Mouse (Mus musculus): Measurements from ENCODE around the gene Pigv. TPM values are rescaled to one million over a fixed set of nuclear protein-coding genes. Genes with fewer than 3 reads are reported as not detected.

Gene Pigv
- polyA plus RNA-seq, 1 experiment from 2014 or later, result 14.5 TPM

GRCm38 (mm10) chr4:133687126-133687525 is 14.7 kb upstream of the Pigv start:
- Histone ChIP-seq H3K27ac (no peak overlapping the region), H3K36me3 (peaks cover 100% of the 10 kb centered on the region), H3K4me1 (replicated peaks) (no peaks in the 10 kb centered on the region), H3K9me3 (no peaks in the 10 kb centered on the region), H3K4me3 (no peak overlapping the region), H3K27me3 (ENCODE audit: insufficient read depth, poor library complexity, severe bottlenecking) (no peaks in the 10 kb centered on the region)
- no peak for DNase-seq (ENCODE audit: low spot score)
- WGBS, result 90% methylated on average over 5 of the region's 5 CpGs

DNA sequence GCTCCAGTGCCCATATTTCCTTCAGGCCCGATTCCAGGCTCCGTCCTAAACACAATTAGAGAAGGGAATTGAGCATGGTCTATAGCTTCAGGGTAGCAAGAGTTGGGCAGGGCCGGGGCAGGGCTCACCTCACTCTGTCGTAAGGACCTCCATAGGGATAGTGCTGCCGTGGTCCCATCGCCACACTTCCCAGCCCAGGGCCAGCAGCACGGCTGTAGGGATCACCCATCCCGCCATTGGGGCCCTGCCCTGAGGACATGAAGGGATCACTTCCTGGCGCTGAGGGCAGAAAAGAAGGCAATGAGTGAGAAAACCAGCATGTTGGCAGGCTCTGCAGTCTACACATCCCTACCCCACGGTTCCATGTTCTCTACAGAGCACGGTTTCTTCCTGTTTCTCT is 14.1 kb upstream of the Pigv start:
- DNase-seq (ENCODE audit: low spot score), result no peak
- H3K27me3 ChIP-seq (ENCODE audit: insufficient read depth, poor library complexity, severe bottlenecking), result no peaks in the 10 kb centered on the region
- WGBS, result 91% methylated on average over 11 of the region's 11 CpGs
- no peaks in the 10 kb centered on the region for H3K4me1 ChIP-seq (replicated peaks)
- H3K36me3 ChIP-seq, result peaks cover 100% of the 10 kb centered on the region
- no peak overlapping the region for H3K27ac ChIP-seq
- H3K4me3 ChIP-seq, result no peak overlapping the region
- no peaks in the 10 kb centered on the region for H3K9me3 ChIP-seq

DNA sequence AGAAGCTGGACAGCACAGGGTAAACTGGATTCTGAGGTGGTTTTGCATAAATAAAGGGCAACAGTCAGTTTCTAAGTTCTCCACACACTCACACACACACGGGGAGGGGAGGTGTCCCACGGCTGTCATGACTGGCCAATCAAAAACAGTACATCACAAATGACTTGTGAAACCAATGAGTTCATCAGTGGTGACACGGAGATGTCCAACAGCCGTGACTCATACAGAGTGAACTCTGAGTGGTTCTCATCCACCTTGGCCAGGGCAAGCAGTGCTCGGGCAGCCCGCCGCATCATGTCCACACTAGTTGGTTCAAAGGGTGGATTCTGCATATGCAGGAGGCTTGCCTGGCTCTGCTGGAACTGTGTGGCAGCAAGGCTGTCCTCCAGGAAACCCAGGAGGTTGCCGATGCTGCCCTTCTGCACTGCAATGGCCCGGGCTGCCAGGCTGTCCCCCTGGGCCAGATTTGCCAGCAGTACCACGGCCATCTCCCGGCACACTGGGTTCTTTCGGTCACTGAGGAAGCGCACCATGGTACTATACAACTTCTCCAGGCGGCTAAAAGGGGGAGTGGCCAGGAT is 7.8 kb upstream of the Pigv start:
- WGBS, result 91% methylated on average over 14 of the region's 14 CpGs
- peaks cover 26% of the 10 kb centered on the region for H3K4me1 ChIP-seq (replicated peaks)
- no peaks in the 10 kb centered on the region for H3K27me3 ChIP-seq (ENCODE audit: insufficient read depth, poor library complexity, severe bottlenecking)
- H3K27ac ChIP-seq, result no peak overlapping the region
- H3K9me3 ChIP-seq, result no peaks in the 10 kb centered on the region
- H3K4me3 ChIP-seq, result no peak overlapping the region
- no peak for DNase-seq (ENCODE audit: low spot score)
- peaks cover 80% of the 10 kb centered on the region for H3K36me3 ChIP-seq

DNA sequence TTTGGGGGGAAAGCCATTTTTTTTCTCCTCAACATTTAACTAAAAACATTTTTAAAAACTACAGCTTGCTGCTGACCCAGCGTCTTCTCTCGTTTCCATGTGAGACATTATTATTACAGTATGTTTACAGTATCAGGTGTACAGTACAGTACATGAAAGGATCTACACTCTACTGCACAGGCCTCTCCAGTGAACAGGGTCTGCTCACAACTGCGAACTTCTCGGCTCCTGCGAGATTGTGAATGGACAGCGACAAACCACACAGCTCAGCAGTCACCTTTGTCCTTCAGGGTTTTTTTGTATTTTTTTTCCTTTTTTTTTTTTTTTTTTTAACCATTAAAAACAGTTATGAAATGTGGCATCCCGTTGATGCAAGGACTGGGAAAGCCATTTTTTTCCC is 7.2 kb upstream of the Pigv start:
- peaks cover 73% of the 10 kb centered on the region for H3K36me3 ChIP-seq
- WGBS, result 93% methylated on average over 7 of the region's 7 CpGs
- DNase-seq (ENCODE audit: low spot score), result no peak
- H3K27ac ChIP-seq, result no peak overlapping the region
- no peaks in the 10 kb centered on the region for H3K27me3 ChIP-seq (ENCODE audit: insufficient read depth, poor library complexity, severe bottlenecking)
- H3K4me3 ChIP-seq, result no peak overlapping the region
- peaks cover 33% of the 10 kb centered on the region for H3K4me1 ChIP-seq (replicated peaks)
- H3K9me3 ChIP-seq, result no peaks in the 10 kb centered on the region

GRCm38 (mm10) chr4:133677266-133677665 is 4.8 kb upstream of the Pigv start:
- H3K36me3 ChIP-seq, result peaks cover 49% of the 10 kb centered on the region
- no peak overlapping the region for H3K27ac ChIP-seq
- no peak overlapping the region for H3K4me3 ChIP-seq
- H3K27me3 ChIP-seq (ENCODE audit: insufficient read depth, poor library complexity, severe bottlenecking), result no peaks in the 10 kb centered on the region
- H3K9me3 ChIP-seq, result no peaks in the 10 kb centered on the region
- H3K4me1 ChIP-seq (replicated peaks), result peaks cover 55% of the 10 kb centered on the region
- WGBS, result 80% methylated on average over 7 of the region's 7 CpGs
- no peak for DNase-seq (ENCODE audit: low spot score)

DNA sequence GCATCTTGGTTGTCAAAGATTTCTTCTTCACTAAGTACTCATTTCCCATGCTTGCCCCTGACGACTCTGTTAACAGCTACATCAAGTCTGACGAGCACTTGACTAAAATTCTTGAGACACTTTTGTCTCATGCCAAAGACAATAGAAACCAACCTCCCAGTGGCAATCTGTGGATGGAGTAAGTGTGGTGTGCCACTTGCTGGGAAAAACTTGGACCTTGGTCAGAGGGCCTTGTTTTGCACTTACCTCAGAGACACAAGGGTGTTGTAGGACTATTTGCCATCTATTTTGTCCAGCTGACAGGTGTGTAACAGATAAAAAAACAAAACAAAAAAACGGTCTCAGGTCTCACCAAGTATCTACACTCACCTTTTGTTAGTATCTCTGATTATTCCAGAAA is 3.7 kb upstream of the Pigv start:
- DNase-seq (ENCODE audit: low spot score), result no peak
- no peaks in the 10 kb centered on the region for H3K27me3 ChIP-seq (ENCODE audit: insufficient read depth, poor library complexity, severe bottlenecking)
- H3K4me3 ChIP-seq, result 0 out of 2 replicates have a peak overlapping the region, but pooled peaks have one; percentile 18
- H3K36me3 ChIP-seq, result peaks cover 39% of the 10 kb centered on the region
- H3K27ac ChIP-seq, result peak overlapping the region; percentile 62
- H3K4me1 ChIP-seq (replicated peaks), result peaks cover 65% of the 10 kb centered on the region
- no peaks in the 10 kb centered on the region for H3K9me3 ChIP-seq
- 33% methylated on average over 3 of the region's 3 CpGs for WGBS

DNA sequence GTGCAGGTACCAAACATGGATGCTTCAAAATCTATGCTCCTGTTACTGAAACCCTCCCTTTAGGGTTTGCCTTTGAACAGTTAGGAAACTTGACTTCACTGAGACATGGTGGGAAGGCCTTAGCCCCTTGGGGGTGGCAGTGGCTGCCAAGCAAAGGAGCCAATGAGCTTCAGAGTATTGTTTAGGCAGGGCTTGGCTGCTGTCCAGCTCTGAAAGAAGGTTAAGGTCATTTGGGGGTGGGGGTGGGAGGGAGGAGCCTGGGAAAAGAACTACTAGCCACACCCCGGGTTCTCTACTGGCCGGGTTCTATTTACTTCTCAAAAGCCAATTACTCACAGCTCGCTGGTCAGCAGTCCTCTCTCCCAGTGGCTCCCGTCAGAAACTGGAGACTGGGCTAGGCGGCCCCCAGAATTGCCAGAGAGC is 3.2 kb upstream of the Pigv start:
- peak; percentile 78 for DNase-seq (ENCODE audit: low spot score)
- Histone ChIP-seq H3K27me3 (ENCODE audit: insufficient read depth, poor library complexity, severe bottlenecking) (no peaks in the 10 kb centered on the region), H3K27ac (peak overlapping the region; percentile 62), H3K36me3 (peaks cover 33% of the 10 kb centered on the region), H3K9me3 (no peaks in the 10 kb centered on the region), H3K4me3 (peak overlapping the region; percentile 18; the same call in 1 of the 2 replicates), H3K4me1 (replicated peaks) (peaks cover 71% of the 10 kb centered on the region)
- 3% methylated on average over 5 of the region's 5 CpGs for WGBS

DNA sequence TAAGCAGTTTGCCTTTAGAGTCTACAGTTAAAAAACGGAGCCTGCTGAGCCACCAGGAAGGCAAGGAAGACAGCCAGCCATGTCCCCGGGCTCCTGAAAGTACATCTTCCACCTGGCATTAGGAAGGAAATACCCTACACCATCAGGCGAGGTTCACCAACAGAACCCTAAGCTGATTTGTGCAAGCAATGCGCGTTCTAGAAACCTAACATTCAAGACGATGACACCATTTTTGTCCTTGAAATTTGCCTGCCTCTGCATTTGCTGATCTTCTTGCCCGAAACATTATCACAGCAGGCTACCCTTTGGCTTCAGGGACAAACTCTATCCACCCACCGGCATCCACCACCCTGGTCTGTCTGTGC is 1.9 kb upstream of the Pigv start:
- Histone ChIP-seq H3K27me3 (ENCODE audit: insufficient read depth, poor library complexity, severe bottlenecking) (no peaks in the 10 kb centered on the region), H3K27ac (peak overlapping the region; percentile 97; the same call in 1 of the 2 replicates), H3K4me3 (no peak overlapping the region; the same call in 1 of the 2 replicates), H3K4me1 (replicated peaks) (peaks cover 83% of the 10 kb centered on the region), H3K9me3 (no peaks in the 10 kb centered on the region), H3K36me3 (peaks cover 20% of the 10 kb centered on the region)
- WGBS, result 70% methylated on average over 8 of the region's 8 CpGs
- DNase-seq (ENCODE audit: low spot score), result no peak

DNA sequence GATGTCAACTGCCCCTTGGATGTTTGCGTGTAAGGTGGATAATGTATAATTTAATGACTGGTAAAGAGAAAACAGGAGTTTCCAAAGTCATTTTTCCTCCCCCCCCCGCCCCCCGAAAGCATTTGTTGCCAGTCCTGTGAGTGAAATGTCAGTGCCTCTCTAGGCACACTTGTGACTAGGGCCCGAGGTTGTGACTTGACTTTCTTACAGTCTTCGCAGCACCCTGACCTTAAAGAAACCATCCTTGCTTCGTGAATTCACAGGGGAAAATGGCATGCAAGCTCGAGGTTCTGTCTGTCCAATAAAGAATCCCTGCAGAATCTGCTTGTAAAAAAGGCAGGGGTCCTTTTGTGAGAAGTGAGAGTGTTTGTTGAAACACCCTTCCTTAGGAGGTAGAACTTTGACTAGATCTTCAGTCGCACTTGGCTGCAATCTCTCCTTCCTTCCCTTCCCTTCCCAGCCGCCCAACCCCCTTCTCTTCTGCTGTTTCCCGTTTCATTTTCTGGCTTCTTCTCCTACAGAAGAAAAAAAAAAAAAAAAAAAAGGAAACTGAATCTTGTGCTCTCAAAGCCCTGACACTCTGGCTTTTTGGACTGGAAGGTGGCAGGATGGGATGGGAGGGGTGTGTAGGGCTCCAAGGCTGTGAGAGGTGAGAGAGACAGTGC is 1.4 kb upstream of the Pigv start:
- no peaks in the 10 kb centered on the region for H3K27me3 ChIP-seq (ENCODE audit: insufficient read depth, poor library complexity, severe bottlenecking)
- peak overlapping the region; percentile 76 for H3K4me3 ChIP-seq
- H3K9me3 ChIP-seq, result no peaks in the 10 kb centered on the region
- H3K36me3 ChIP-seq, result peaks cover 15% of the 10 kb centered on the region
- H3K4me1 ChIP-seq (replicated peaks), result peaks cover 83% of the 10 kb centered on the region
- DNase-seq (ENCODE audit: low spot score), result no peak
- WGBS, result 44% methylated on average over 10 of the region's 10 CpGs
- H3K27ac ChIP-seq, result peak overlapping the region; percentile 97

DNA sequence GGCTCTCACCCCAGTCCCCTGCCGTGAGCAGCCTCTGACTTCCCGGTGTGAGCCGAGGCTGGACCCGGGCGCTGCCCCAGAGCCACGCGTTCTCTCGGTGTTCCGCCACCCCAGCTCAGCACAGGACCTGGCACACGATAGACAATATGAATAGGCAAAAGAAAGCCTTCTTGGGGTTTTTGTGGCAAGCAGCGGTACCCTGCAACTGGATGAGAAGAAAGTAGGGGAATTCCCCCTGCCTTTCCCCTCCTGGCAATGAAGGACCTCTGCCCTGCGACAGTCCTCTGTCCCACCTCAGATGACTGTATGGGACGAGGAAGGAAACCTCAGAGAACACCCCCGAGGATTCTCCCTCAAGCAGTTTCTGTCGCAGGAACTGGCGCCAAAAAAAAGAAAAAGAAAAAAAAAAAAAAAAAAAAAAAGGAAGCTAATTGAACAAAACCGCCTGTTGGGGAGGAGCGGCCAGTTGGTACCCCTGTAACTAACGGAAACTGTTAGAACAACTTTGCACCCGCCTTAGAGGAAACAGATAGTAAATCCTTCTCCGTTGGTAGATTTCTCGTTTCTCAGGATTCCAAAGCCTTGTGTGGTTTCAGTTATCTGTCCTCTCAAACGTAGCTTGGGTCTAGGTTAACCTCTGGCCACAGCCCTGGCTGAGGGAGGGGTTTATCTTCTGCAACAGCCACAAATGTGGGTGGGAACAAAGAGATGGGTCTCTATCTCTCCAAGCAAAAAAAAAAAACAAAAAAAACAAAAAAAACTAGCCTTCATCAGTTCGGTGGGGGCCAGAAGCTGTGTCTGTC is 599 bp upstream of the Pigv start:
- H3K27me3 ChIP-seq (ENCODE audit: insufficient read depth, poor library complexity, severe bottlenecking), result no peaks in the 10 kb centered on the region
- peaks cover 83% of the 10 kb centered on the region for H3K4me1 ChIP-seq (replicated peaks)
- DNase-seq (ENCODE audit: low spot score), result no peak
- no peaks in the 10 kb centered on the region for H3K9me3 ChIP-seq
- H3K4me3 ChIP-seq, result peak overlapping the region; percentile 76
- peaks cover 14% of the 10 kb centered on the region for H3K36me3 ChIP-seq
- peak overlapping the region; percentile 97 for H3K27ac ChIP-seq
- 5% methylated on average over 24 of the region's 24 CpGs for WGBS

DNA sequence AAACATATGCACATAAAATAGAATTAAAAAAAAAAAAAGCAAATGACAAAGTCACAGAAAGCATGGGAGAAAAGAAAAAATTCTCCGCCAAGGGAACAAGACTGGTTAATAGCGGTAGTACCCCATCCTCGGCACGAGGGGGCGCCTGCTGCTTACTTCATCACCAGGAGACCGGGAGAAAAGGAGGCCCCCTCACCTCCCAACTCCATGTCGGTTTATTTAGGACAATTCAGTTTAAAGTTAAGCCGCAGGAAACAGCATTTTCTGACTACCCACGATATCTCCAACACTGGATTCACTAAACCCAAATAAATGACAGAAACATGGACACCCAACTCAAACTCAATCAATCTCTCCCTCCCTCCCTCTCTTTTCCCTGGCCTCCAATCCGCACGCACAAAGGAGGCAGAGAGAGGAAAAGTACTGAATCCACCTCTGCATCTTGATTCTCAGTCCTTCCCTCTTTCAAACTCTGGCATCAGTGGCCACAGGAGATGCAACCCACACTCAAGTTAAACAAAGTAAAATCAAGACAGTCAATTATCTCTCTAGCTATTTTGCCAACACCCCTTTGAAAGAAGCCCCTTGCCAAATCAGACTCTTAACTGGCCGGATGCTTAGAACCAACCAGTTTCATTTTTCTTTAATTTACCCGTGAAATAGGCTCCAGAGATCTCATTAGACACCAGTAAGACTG is 1.1 kb downstream of the Pigv start:
- DNase-seq (ENCODE audit: low spot score), result peak; percentile 82
- 5% methylated on average over 13 of the region's 13 CpGs for WGBS
- Histone ChIP-seq H3K4me3 (peak overlapping the region; percentile 76), H3K9me3 (no peaks in the 10 kb centered on the region), H3K27ac (peak overlapping the region; percentile 97), H3K27me3 (ENCODE audit: insufficient read depth, poor library complexity, severe bottlenecking) (no peaks in the 10 kb centered on the region), H3K4me1 (replicated peaks) (peaks cover 68% of the 10 kb centered on the region), H3K36me3 (peaks cover 23% of the 10 kb centered on the region)

GRCm38 (mm10) chr4:133669652-133670210 is 2.7 kb downstream of the Pigv start:
- Histone ChIP-seq H3K36me3 (peaks cover 32% of the 10 kb centered on the region), H3K4me3 (no peak overlapping the region), H3K4me1 (replicated peaks) (peaks cover 60% of the 10 kb centered on the region), H3K9me3 (no peaks in the 10 kb centered on the region), H3K27ac (no peak overlapping the region), H3K27me3 (ENCODE audit: insufficient read depth, poor library complexity, severe bottlenecking) (no peaks in the 10 kb centered on the region)
- no peak for DNase-seq (ENCODE audit: low spot score)
- WGBS, result 71% methylated on average over 6 of the region's 6 CpGs
